Mouse (Mus musculus): Measurements from ENCODE around the gene Fto. TPM values are rescaled to one million over a fixed set of nuclear protein-coding genes. Genes with fewer than 3 reads are reported as not detected.

The Fto gene
- polyA plus RNA-seq, 1 experiment = 119 TPM

DNA sequence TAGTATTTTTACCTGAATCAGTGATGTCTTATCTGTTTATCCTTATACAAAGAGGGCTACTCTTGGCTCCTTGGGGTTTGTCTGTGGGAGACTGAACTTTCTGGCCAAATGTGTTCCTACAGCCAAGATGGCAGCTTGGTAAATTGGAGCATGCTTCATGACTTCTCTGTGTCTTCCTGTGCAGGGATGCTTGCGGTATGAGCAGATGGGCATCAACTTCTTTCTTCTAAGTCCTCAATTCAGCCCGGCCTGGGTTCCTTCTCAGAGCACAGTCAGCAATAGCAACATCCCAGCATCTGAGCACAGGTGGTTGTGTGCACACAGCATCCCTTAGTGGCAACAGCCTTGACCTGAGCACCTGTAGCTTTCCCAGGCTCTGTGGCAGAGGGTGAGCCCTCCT, 141.6 kb downstream of the Fto start:
- Histone ChIP-seq H3K4me3 (ENCODE audit: insufficient read depth, low read length) (no peak overlapping the region), H3K27ac (ENCODE audit: insufficient read depth, low read length) (no peak overlapping the region), H3K4me1 (ENCODE audit: control insufficient read depth, insufficient read depth, low read length) (no peaks in the 10 kb centered on the region)
- TF ChIP-seq POLR2A (IDR thresholded peaks at IDR 0.05; ENCODE audit: extremely low read depth, insufficient read depth, low read length) (no peak), CTCF (IDR thresholded peaks at IDR 0.05; ENCODE audit: extremely low read depth, insufficient read depth, low read length) (no peak)

DNA sequence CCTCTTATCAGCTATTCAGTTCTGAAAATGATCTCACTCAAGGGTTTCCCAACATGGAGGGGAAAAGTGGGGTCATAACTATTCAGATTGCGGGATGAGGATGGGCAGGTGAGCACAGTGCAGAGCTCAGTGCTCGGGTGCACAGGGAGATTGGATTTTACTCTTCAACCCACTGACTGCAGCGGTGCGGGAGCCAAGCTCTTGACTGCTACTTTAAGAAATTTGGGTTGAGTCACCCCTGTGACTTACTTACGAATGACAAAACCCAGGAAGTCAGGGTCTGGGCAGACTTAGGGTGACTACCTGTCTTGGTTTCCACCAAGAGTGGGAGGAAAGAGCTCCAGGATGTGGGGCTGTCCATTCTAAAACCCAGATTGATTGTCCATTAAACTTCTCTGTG, 142.3 kb downstream of the Fto start:
- Histone ChIP-seq H3K4me1 (ENCODE audit: control insufficient read depth, insufficient read depth, low read length) (no peaks in the 10 kb centered on the region), H3K4me3 (ENCODE audit: insufficient read depth, low read length) (no peak overlapping the region), H3K27ac (ENCODE audit: insufficient read depth, low read length) (no peak overlapping the region)
- TF ChIP-seq CTCF (IDR thresholded peaks at IDR 0.05; ENCODE audit: extremely low read depth, insufficient read depth, low read length) (no peak), POLR2A (IDR thresholded peaks at IDR 0.05; ENCODE audit: extremely low read depth, insufficient read depth, low read length) (no peak)

DNA sequence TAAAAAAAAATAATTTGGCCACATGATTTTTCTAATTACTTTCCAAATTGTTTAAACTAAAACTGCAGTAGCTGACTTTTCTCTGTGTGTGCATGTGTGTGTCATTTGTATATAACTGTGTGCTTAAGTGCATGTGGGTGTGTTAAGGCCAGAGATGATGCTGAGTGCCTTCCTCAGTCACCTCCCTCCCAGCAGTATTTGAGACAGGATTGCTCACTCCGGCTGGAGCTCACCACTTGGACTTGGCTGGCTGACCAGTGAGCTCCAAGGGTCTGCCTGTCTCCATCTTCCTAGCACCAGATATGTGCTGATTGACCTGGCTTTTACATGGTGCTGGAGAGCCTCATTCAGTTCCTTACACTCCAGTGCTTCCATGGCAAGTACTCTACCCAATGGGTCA, 144.7 kb downstream of the Fto start:
- TF ChIP-seq CTCF (IDR thresholded peaks at IDR 0.05; ENCODE audit: extremely low read depth, insufficient read depth, low read length) (no peak), POLR2A (IDR thresholded peaks at IDR 0.05; ENCODE audit: extremely low read depth, insufficient read depth, low read length) (no peak)
- Histone ChIP-seq H3K4me1 (ENCODE audit: control insufficient read depth, insufficient read depth, low read length) (no peaks in the 10 kb centered on the region), H3K27ac (ENCODE audit: insufficient read depth, low read length) (no peak overlapping the region), H3K4me3 (ENCODE audit: insufficient read depth, low read length) (no peak overlapping the region)

DNA sequence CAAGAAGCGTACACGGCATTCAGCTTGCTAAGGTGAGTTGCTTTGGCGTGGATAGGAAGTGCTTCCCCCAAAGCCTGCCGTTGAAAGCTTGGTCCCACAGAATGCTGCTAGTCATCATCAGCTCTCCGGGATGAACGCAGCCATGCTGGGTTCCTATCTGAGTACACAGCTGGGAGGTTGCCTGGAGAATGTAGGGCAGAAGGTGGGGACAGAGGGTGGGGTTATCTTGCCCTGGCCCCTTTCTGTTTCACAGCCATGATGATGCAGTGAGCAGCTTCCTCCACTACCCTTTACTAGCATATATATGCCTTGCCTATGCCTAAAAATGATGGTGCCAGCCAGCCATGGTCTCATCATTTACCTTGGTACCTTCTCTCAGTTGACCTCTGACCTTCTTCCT, 147.6 kb downstream of the Fto start:
- TF ChIP-seq CTCF (IDR thresholded peaks at IDR 0.05; ENCODE audit: extremely low read depth, insufficient read depth, low read length) = no peak
- no peak for TF ChIP-seq POLR2A (IDR thresholded peaks at IDR 0.05; ENCODE audit: extremely low read depth, insufficient read depth, low read length)
- no peaks in the 10 kb centered on the region for H3K4me1 ChIP-seq (ENCODE audit: control insufficient read depth, insufficient read depth, low read length)
- no peak overlapping the region for H3K4me3 ChIP-seq (ENCODE audit: insufficient read depth, low read length)
- no peak overlapping the region for H3K27ac ChIP-seq (ENCODE audit: insufficient read depth, low read length)

DNA sequence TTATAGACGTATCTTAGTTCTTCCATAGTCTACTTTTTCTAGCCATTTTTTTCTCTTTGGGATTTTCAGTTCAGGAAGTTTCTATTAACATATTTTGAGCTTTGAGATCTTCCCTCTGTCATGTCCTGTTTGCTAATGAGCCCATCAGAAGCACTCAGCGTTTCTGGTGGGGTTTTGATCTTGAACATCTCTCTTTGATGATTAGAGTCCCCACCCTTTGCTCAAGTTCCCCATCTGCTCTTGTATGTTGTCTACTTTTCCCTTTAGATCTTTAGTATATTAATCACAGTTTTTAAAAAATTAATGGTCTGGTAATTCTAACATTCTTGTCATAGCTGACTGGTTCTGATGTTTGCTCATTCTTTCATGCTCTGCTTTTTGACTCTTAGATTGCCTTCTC, 150.4 kb downstream of the Fto start:
- no peak for TF ChIP-seq CTCF (IDR thresholded peaks at IDR 0.05; ENCODE audit: extremely low read depth, insufficient read depth, low read length)

DNA sequence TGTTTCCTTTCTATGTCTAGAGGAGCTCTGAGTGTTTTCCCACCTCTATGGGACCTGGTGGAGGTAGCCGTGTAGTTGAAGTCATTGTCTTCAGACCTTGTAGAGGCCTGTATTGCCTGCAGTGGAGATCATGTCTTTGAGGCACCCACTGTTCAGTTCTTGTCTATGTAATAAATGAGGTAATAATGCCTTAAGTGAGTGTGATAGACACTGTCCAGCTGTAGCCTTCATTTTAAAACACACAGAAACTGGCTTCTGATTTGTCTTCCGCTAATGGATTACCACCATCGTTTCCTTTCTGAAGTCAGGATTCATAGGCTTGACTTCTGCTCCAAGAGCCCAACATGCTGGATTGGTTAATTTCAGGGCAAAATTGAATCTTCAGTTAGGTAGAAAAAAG, 154.1 kb downstream of the Fto start:
- Histone ChIP-seq H3K4me1 (ENCODE audit: control insufficient read depth, insufficient read depth, low read length) (no peaks in the 10 kb centered on the region), H3K27ac (ENCODE audit: insufficient read depth, low read length) (no peak overlapping the region), H3K4me3 (ENCODE audit: insufficient read depth, low read length) (no peak overlapping the region)
- TF ChIP-seq POLR2A (IDR thresholded peaks at IDR 0.05; ENCODE audit: extremely low read depth, insufficient read depth, low read length) (no peak), CTCF (IDR thresholded peaks at IDR 0.05; ENCODE audit: extremely low read depth, insufficient read depth, low read length) (no peak)

More for the DNA sequence above, 150.4 kb downstream of the Fto start:
- H3K27ac ChIP-seq (ENCODE audit: insufficient read depth, low read length) = no peak overlapping the region
- H3K4me1 ChIP-seq (ENCODE audit: control insufficient read depth, insufficient read depth, low read length) = no peaks in the 10 kb centered on the region
- no peak overlapping the region for H3K4me3 ChIP-seq (ENCODE audit: insufficient read depth, low read length)

DNA sequence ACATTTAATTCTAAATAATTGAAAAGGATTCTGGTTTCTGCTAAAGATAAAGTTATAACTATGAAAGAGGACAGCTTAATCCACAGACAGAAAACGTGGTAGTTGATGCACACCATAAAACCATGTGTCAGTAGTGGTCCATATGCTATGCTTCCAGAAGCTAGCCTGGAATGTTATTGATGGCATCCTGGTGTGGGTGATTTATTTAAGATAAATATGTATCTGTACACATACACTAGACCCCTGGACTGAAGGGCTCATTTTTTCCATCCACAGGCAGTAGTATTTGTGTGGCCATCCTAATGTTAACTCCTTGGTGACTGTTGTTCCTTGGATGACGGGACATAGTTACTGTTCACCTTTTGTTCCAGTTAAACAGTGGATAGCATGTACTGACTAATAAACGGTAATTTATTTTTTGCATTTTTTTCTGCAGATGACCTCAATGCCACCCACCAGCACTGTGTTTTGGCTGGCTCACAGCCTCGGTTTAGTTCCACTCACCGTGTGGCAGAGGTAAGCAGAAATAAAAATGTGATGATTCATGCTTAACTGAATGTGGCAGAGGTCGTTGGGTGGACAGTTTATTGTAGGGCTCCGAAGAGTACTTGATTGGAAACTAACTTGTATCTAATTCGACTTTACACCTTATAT, 154.7 kb downstream of the Fto start:
- TF ChIP-seq POLR2A (IDR thresholded peaks at IDR 0.05; ENCODE audit: extremely low read depth, insufficient read depth, low read length) (no peak), CTCF (IDR thresholded peaks at IDR 0.05; ENCODE audit: extremely low read depth, insufficient read depth, low read length) (no peak)
- Histone ChIP-seq H3K4me3 (ENCODE audit: insufficient read depth, low read length) (no peak overlapping the region), H3K4me1 (ENCODE audit: control insufficient read depth, insufficient read depth, low read length) (no peaks in the 10 kb centered on the region), H3K27ac (ENCODE audit: insufficient read depth, low read length) (no peak overlapping the region)

DNA sequence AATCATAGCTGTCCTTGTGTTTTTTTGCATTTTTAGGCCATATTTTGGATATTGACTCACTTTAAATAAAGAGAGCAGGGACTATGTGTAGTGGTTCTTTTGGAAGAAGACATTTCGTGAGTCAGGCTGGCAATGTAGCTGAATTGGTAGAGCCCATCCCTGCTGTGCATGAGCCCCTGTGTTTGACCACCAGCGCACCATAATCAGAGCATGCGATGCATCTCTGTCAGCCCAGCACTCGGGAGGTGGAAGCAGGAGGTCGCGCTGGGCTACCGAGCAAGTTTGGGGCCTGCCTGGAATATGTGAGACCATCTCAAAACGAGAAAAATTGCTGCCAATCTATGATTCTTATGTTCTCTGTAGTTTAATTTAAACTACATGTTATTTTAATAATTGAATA, 156.1 kb downstream of the Fto start:
- TF ChIP-seq CTCF (IDR thresholded peaks at IDR 0.05; ENCODE audit: extremely low read depth, insufficient read depth, low read length) (no peak), POLR2A (IDR thresholded peaks at IDR 0.05; ENCODE audit: extremely low read depth, insufficient read depth, low read length) (no peak)
- Histone ChIP-seq H3K4me1 (ENCODE audit: control insufficient read depth, insufficient read depth, low read length) (peaks cover 2% of the 10 kb centered on the region), H3K27ac (ENCODE audit: insufficient read depth, low read length) (no peak overlapping the region), H3K4me3 (ENCODE audit: insufficient read depth, low read length) (no peak overlapping the region)

DNA sequence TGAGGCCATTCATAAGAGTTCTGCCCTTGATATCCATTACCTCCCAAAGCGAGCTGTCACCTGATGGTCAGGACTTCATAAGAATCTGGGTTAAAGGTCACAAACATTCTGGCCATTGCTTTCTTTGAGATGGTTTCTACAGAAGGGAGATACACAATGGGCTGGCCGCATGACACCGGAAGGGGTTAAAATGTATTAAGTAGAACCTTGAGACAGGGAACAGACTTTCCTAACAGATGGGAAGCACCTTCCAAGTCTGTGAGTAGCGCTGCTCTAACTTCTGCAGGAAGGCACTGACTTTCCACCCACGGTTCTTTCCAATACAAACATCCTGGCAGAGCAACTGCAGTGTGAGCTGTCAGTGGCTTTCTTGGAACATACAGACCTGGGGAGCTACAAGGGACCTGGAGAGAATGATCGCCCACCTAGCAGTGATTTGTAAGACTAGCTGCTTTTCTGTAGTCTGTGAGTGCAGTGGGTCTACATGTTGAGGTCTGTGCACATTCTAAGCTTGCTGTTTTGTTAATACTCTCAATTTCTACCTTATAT, 161.5 kb downstream of the Fto start:
- no peak overlapping the region for H3K27ac ChIP-seq (ENCODE audit: insufficient read depth, low read length)
- peaks cover 5% of the 10 kb centered on the region for H3K4me1 ChIP-seq (ENCODE audit: control insufficient read depth, insufficient read depth, low read length)
- H3K4me3 ChIP-seq (ENCODE audit: insufficient read depth, low read length) = no peak overlapping the region
- TF ChIP-seq POLR2A (IDR thresholded peaks at IDR 0.05; ENCODE audit: extremely low read depth, insufficient read depth, low read length) = no peak
- TF ChIP-seq CTCF (IDR thresholded peaks at IDR 0.05; ENCODE audit: extremely low read depth, insufficient read depth, low read length) = no peak

DNA sequence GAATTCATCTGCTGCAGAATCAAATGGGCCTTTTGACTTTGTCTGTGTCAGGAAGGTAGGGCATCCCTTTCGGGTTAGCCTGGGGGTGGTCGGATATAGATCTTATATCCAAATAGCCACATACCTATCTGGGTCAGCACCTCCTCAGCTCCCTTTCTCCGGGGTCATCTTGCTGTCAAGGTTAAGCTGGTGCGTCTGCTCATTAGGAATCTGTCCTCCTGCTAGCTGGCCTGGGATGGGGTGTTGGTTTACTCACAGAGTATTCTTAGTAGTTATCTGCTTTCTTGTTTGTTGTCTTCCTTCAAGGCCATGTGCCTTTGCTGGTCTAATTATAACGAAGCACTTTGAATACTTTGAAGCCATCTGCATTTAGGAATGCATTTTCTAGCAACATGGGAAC, 163.7 kb downstream of the Fto start:
- no peak for TF ChIP-seq POLR2A (IDR thresholded peaks at IDR 0.05; ENCODE audit: extremely low read depth, insufficient read depth, low read length)
- no peak for TF ChIP-seq CTCF (IDR thresholded peaks at IDR 0.05; ENCODE audit: extremely low read depth, insufficient read depth, low read length)

More for the DNA sequence above, 163.7 kb downstream of the Fto start:
- Histone ChIP-seq H3K4me1 (ENCODE audit: control insufficient read depth, insufficient read depth, low read length) (peaks cover 5% of the 10 kb centered on the region), H3K27ac (ENCODE audit: insufficient read depth, low read length) (no peak overlapping the region), H3K4me3 (ENCODE audit: insufficient read depth, low read length) (no peak overlapping the region)
